ENCODE assay signal across 10 mouse cellular contexts in the genomic region with DNA sequence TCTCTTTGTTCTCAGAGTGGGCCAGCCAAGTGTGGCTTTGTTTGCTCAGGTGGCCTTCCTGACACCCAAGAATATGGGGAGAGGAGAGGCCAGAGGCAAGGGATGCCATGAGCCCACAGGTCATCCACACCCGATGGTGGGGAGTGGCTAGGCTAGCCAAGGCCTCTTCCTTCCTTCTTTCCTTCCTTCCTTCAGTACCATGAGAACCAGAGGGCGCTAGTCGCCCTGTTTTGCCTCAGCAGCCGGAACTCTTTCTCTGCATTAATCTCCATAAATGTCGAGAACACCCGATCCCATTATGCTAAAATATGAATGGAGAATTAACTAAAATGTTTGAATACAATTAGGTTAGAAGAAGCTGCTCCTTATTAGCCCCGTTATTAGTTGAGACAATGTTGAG. TPM values are rescaled to one million over a fixed set of nuclear protein-coding genes. Genes with fewer than 3 reads are reported as not detected.
DNase-seq lines count a peak whose midpoint lies in the region; ATAC-seq and TF ChIP-seq lines count a peak whose summit lies in the region.
"Had no signal": no experiment of that assay in that cellular context is flagged by ENCODE, and none has a peak within 500 bp of the region (broad histone marks: within the 10 kb centered on the region; RNA-seq: fewer than 3 reads in every experiment).

No protein-coding gene starts in this region.

- TF ChIP-seq EP300 in lung, postnatal 0 days (IDR thresholded peaks at IDR 0.05): no peak

- no peak overlapping the region for H3K27ac ChIP-seq in testis, adult 2 months (ENCODE audit: control insufficient read depth, insufficient read depth, low read depth, low read length)
- no peak overlapping the region for H3K27ac ChIP-seq in lung, postnatal 0 days (ENCODE audit: low read length)
- H3K27ac ChIP-seq: heart, embryonic 13.5 days; macrophage had no signal

- H3K9me3 ChIP-seq in lung, postnatal 0 days (ENCODE audit: low read length): no peaks in the 10 kb centered on the region
- H3K9me3 ChIP-seq: heart, embryonic 13.5 days had no signal

- intact Hi-C loops in heart, postnatal 25 days (cut with DNase I): loop anchor here (1.0 kb wide), 1 partner anchor 66 kb away; a partner anchor contains a TSS

- peak; percentile 9 for DNase-seq in heart, adult 8-10 months (ENCODE audit: low spot score)
- DNase-seq in heart, postnatal 25 days (ENCODE audit: low spot score): no peak
- no peak for DNase-seq in testis, postnatal 14 days (ENCODE audit: low spot score)
- peak; percentile 54 to 74 for DNase-seq in cerebellum, postnatal 25 days
- peak; percentile 72 for DNase-seq in lung, postnatal 0 days (ENCODE audit: low spot score)
- DNase-seq in thymus, postnatal 4 days: no peak
- DNase-seq in thymus, postnatal 10 days (ENCODE audit: low spot score in 2 of 2): no peak

- WGBS in lung, postnatal 0 days: 20% methylated on average over 7 of the region's 7 CpGs

- H3K27me3 ChIP-seq in testis, adult 2 months (ENCODE audit: control insufficient read depth, insufficient read depth, low read length): no peaks in the 10 kb centered on the region
- no peaks in the 10 kb centered on the region for H3K27me3 ChIP-seq in lung, postnatal 0 days (replicated peaks; ENCODE audit: insufficient read depth, low read length)

- H3K36me3 ChIP-seq in testis, adult 2 months (ENCODE audit: control insufficient read depth, insufficient read depth, low read length): no peaks in the 10 kb centered on the region
- no peaks in the 10 kb centered on the region for H3K36me3 ChIP-seq in lung, postnatal 0 days (ENCODE audit: insufficient read depth, low read length)

- peak; percentile 6; the same call in 1 of the 2 replicates for TF ChIP-seq CTCF in testis, adult 2 months (IDR thresholded peaks at IDR 0.05; ENCODE audit: control insufficient read depth, insufficient read depth, insufficient replicate concordance, low read depth, low read length)
- peak; percentile 76 for TF ChIP-seq CTCF in lung, postnatal 0 days (IDR thresholded peaks at IDR 0.05)

- no peak for TF ChIP-seq POLR2A in testis, adult 2 months (IDR thresholded peaks at IDR 0.05; ENCODE audit: control insufficient read depth, low read depth, low read length)

- H3K4me3 ChIP-seq in testis, adult 2 months (ENCODE audit: control insufficient read depth, low read depth, low read length): no peak overlapping the region
- H3K4me3 ChIP-seq in lung, postnatal 0 days (ENCODE audit: low read depth, low read length): no peak overlapping the region
- H3K4me3 ChIP-seq: heart, embryonic 13.5 days had no signal

- no peak; the same call in 1 of the 2 replicates for ATAC-seq in lung, postnatal 0 days

- H3K9ac ChIP-seq in lung, postnatal 0 days (replicated peaks; ENCODE audit: low read depth): no peak overlapping the region

- no peak overlapping the region for H3K4me2 ChIP-seq in lung, postnatal 0 days (replicated peaks; ENCODE audit: low read depth, low read length)
- H3K4me2 ChIP-seq: heart, embryonic 13.5 days had no signal

- no peaks in the 10 kb centered on the region for H3K4me1 ChIP-seq in testis, adult 2 months (ENCODE audit: control insufficient read depth, insufficient read depth, low read length)
- no peaks in the 10 kb centered on the region for H3K4me1 ChIP-seq in lung, postnatal 0 days (ENCODE audit: insufficient read depth, low read depth, low read length)

RNA-seq across cellular contexts. Expression of a gene that starts 27.5 kb away (rescaled TPM):
- total RNA-seq in heart, adult 8-10 months (2022): 1 to 10 TPM in 3 of 4 experiments, under 1 TPM in 1; 0.91 to 2.3 (median 1.7) TPM
- 1 to 10 TPM; 2.0 to 2.7 TPM for total RNA-seq in heart, postnatal 25 days (2021)
- 123 and 126 TPM in 2 replicates for polyA plus RNA-seq in testis, adult 2 months (2012; rRNA removed)
- polyA plus RNA-seq in lung, postnatal 0 days (2015; fragmentation: Nextera tagmentation; extraction: Ambion mirVana): 8.7 and 10.4 TPM in 2 replicates

RNA-seq across cellular contexts. Expression of a gene that starts 53.7 kb away (rescaled TPM):
- total RNA-seq in heart, adult 8-10 months (2022): 10 to 100 TPM in 3 of 4 experiments, 1 to 10 TPM in 1; 6.7 to 14.6 (median 12.5) TPM
- total RNA-seq in heart, postnatal 25 days (2021): 10 to 100 TPM; 15.4 to 21.5 TPM
- 3.4 and 5.1 TPM in 2 replicates for polyA plus RNA-seq in testis, adult 2 months (2012; rRNA removed)
- polyA plus RNA-seq in lung, postnatal 0 days (2015; fragmentation: Nextera tagmentation; extraction: Ambion mirVana): 1.4 and 3.1 TPM in 2 replicates
- polyA plus RNA-seq: macrophage had no signal

Comparison
In these comparisons a context has a peak if more than half of its experiments do, and no peak if none do; other contexts are left out.
1. DNase-seq: peak in heart, adult 8-10 months (single experiment), cerebellum, postnatal 25 days (2 of 2) and lung, postnatal 0 days (single experiment); none in heart, postnatal 25 days (single experiment), testis, postnatal 14 days (single experiment), thymus, postnatal 4 days (single experiment) and thymus, postnatal 10 days (0 of 2).